ENCODE assay signal across 26 mouse cellular contexts in genomic region chr6:117479376-117479775, GRCm38 (mm10).
A peak's percentile ranks its signal among the peaks of the same experiment; 100 is the strongest.
DNase-seq lines count a peak whose midpoint lies in the region; ATAC-seq lines count a peak whose summit lies in the region.
"Had no signal": no experiment of that assay in that cellular context is flagged by ENCODE, and none has a peak within 500 bp of the region (broad histone marks: within the 10 kb centered on the region; RNA-seq: fewer than 3 reads in every experiment).

No protein-coding gene starts in this region.

- peaks cover 11% of the 10 kb centered on the region; the same call in 1 of the 2 replicates for H3K4me1 ChIP-seq in kidney, embryonic 14.5 days (ENCODE audit: control insufficient read depth, insufficient read depth, low read length)
- H3K4me1 ChIP-seq in embryonic facial prominence, embryonic 11.5 days (ENCODE audit: control insufficient read depth, insufficient read depth, low read length), result no peaks in the 10 kb centered on the region
- H3K4me1 ChIP-seq in forebrain, embryonic 10.5 days, result no peaks in the 10 kb centered on the region
- H3K4me1 ChIP-seq: forebrain, embryonic 15.5 days; midbrain, embryonic 12.5 days had no signal

- no peak for DNase-seq in kidney, postnatal 10 days
- peak; percentile 28 for DNase-seq in embryo, embryonic 10 days (ENCODE audit: low spot score)
- peak; percentile 27 for DNase-seq in embryonic facial prominence, embryonic 11.5 days (ENCODE audit: low spot score)
- DNase-seq in mesoderm, embryonic 11.5 days (ENCODE audit: low read depth, low spot score), result peak; percentile 59
- DNase-seq in forebrain, embryonic 10.5 days (ENCODE audit: extremely low spot score, low spot score), result no peak
- DNase-seq: adrenal gland, adult 2 months; cerebellum, adult 2 months; cerebellum, postnatal 36 days; gastrocnemius, postnatal 14 days; heart, adult 18-20 months; kidney, adult 2 months; layer of hippocampus, adult 9-11 months; left cerebral cortex, postnatal 4 days; liver, postnatal 0 days; right cerebral cortex, postnatal 4 days; thymus, postnatal 14 days had no signal

- WGBS in kidney, embryonic 14.5 days, result 31% methylated on average over 2 of the region's 2 CpGs
- WGBS in embryonic facial prominence, embryonic 11.5 days, result 53% methylated on average over 2 of the region's 2 CpGs
- WGBS in forebrain, embryonic 10.5 days, result 71% methylated on average over 2 of the region's 2 CpGs

- H3K36me3 ChIP-seq in kidney, embryonic 14.5 days (ENCODE audit: control insufficient read depth, insufficient read depth, low read length), result no peaks in the 10 kb centered on the region
- no peaks in the 10 kb centered on the region for H3K36me3 ChIP-seq in embryonic facial prominence, embryonic 11.5 days (replicated peaks; ENCODE audit: control insufficient read depth, insufficient read depth, low read depth, low read length)
- H3K36me3 ChIP-seq in forebrain, embryonic 10.5 days (replicated peaks), result no peaks in the 10 kb centered on the region
- H3K36me3 ChIP-seq: embryonic facial prominence, embryonic 15.5 days; forebrain, embryonic 15.5 days; heart, embryonic 13.5 days; hindbrain, embryonic 12.5 days; midbrain, embryonic 12.5 days; neural tube, embryonic 12.5 days had no signal

- no peaks in the 10 kb centered on the region for H3K27me3 ChIP-seq in kidney, embryonic 14.5 days (ENCODE audit: control insufficient read depth, insufficient read depth, low read length)
- no peaks in the 10 kb centered on the region for H3K27me3 ChIP-seq in embryonic facial prominence, embryonic 11.5 days (ENCODE audit: control insufficient read depth, insufficient read depth, low read length)
- no peaks in the 10 kb centered on the region for H3K27me3 ChIP-seq in forebrain, embryonic 10.5 days (ENCODE audit: poor library complexity, severe bottlenecking)
- H3K27me3 ChIP-seq: embryonic facial prominence, embryonic 15.5 days; forebrain, embryonic 15.5 days; heart, embryonic 13.5 days; hindbrain, embryonic 12.5 days; midbrain, embryonic 12.5 days; neural tube, embryonic 12.5 days had no signal

- H3K27ac ChIP-seq in kidney, embryonic 14.5 days (ENCODE audit: low read depth, low read length), result no peak overlapping the region
- no peak overlapping the region for H3K27ac ChIP-seq in embryonic facial prominence, embryonic 11.5 days (replicated peaks; ENCODE audit: low read depth, low read length)
- no peak overlapping the region for H3K27ac ChIP-seq in forebrain, embryonic 10.5 days
- H3K27ac ChIP-seq: embryonic facial prominence, embryonic 15.5 days; forebrain, embryonic 15.5 days; heart, embryonic 13.5 days; hindbrain, embryonic 12.5 days; left cerebral cortex, adult 2 months; midbrain, embryonic 12.5 days; neural tube, embryonic 12.5 days had no signal

- H3K4me2 ChIP-seq in kidney, embryonic 14.5 days (replicated peaks; ENCODE audit: low read depth, low read length), result no peak overlapping the region
- no peak overlapping the region for H3K4me2 ChIP-seq in embryonic facial prominence, embryonic 11.5 days (ENCODE audit: low read depth, low read length)
- H3K4me2 ChIP-seq: embryonic facial prominence, embryonic 15.5 days; forebrain, embryonic 15.5 days; heart, embryonic 13.5 days; hindbrain, embryonic 12.5 days; midbrain, embryonic 12.5 days; neural tube, embryonic 12.5 days had no signal

- peak; percentile 24; the same call in 1 of the 2 replicates for ATAC-seq in kidney, embryonic 14.5 days (ENCODE audit: low FRiP score, low TSS enrichment)
- ATAC-seq in embryonic facial prominence, embryonic 11.5 days (replicated peaks; ENCODE audit: insufficient number of reproducible peaks, low FRiP score, low TSS enrichment, low read depth), result no peak
- ATAC-seq in granulocyte monocyte progenitor cell, adult 5-6 weeks (replicated peaks; ENCODE audit: poor library complexity, severe bottlenecking), result no peak
- ATAC-seq: forebrain, embryonic 15.5 days; liver, postnatal 0 days; lung, postnatal 0 days had no signal

- no peaks in the 10 kb centered on the region for H3K9me3 ChIP-seq in kidney, embryonic 14.5 days (ENCODE audit: control insufficient read depth, low read length)
- H3K9me3 ChIP-seq in embryonic facial prominence, embryonic 11.5 days (replicated peaks; ENCODE audit: control insufficient read depth, low read length), result no peaks in the 10 kb centered on the region
- H3K9me3 ChIP-seq in forebrain, embryonic 10.5 days, result no peaks in the 10 kb centered on the region
- H3K9me3 ChIP-seq: embryonic facial prominence, embryonic 15.5 days; forebrain, embryonic 15.5 days; heart, embryonic 13.5 days; hindbrain, embryonic 12.5 days; midbrain, embryonic 12.5 days; neural tube, embryonic 12.5 days had no signal

- no peak overlapping the region for H3K4me3 ChIP-seq in kidney, embryonic 14.5 days (ENCODE audit: low read length)
- no peak overlapping the region for H3K4me3 ChIP-seq in embryonic facial prominence, embryonic 11.5 days (ENCODE audit: low read depth, low read length)
- no peak overlapping the region for H3K4me3 ChIP-seq in forebrain, embryonic 10.5 days
- H3K4me3 ChIP-seq: embryonic facial prominence, embryonic 15.5 days; forebrain, embryonic 15.5 days; heart, embryonic 13.5 days; hindbrain, embryonic 12.5 days; left cerebral cortex, adult 2 months; midbrain, embryonic 12.5 days; neural tube, embryonic 12.5 days had no signal

- H3K9ac ChIP-seq in kidney, embryonic 14.5 days (ENCODE audit: low read depth, low read length), result no peak overlapping the region
- no peak overlapping the region for H3K9ac ChIP-seq in embryonic facial prominence, embryonic 11.5 days (replicated peaks; ENCODE audit: low read length)
- H3K9ac ChIP-seq: embryonic facial prominence, embryonic 15.5 days; forebrain, embryonic 15.5 days; heart, embryonic 13.5 days; hindbrain, embryonic 12.5 days; liver, postnatal 0 days; midbrain, embryonic 12.5 days; neural tube, embryonic 12.5 days had no signal

Comparison
In these comparisons a context has a peak if more than half of its experiments do, and no peak if none do; other contexts are left out.
1. DNase-seq: peak in embryo, embryonic 10 days (single experiment), embryonic facial prominence, embryonic 11.5 days (single experiment) and mesoderm, embryonic 11.5 days (single experiment); none in kidney, postnatal 10 days (single experiment) and forebrain, embryonic 10.5 days (single experiment).